Mouse (Mus musculus): ENCODE data around the gene Sstr3.

The Sstr3 gene

GRCm38 (mm10) chr15:78559141-78559979, 14.9 kb upstream of the Sstr3 start:
- DNase-seq (ENCODE audit: low spot score in 2 of 2), result no peak

GRCm38 (mm10) chr15:78557693-78558535, 13.4 kb upstream of the Sstr3 start:
- peak in 1 of 2 experiments; percentile 65 for DNase-seq (ENCODE audit: low spot score in 2 of 2)

GRCm38 (mm10) chr15:78554545-78555313, 10.2 kb upstream of the Sstr3 start:
- DNase-seq (ENCODE audit: low spot score in 2 of 2), result no peak

- no peak for DNase-seq (ENCODE audit: low spot score in 2 of 2)
These were observed 4.8 kb upstream of the Sstr3 start for GRCm38 (mm10) chr15:78549189-78549734.

GRCm38 (mm10) chr15:78548711-78549110, 4.2 kb upstream of the Sstr3 start:
- DNase-seq (ENCODE audit: low spot score in 2 of 2), result no peak

- no peak for DNase-seq (ENCODE audit: low spot score in 2 of 2)
These were observed 3.8 kb upstream of the Sstr3 start for GRCm38 (mm10) chr15:78548336-78548665.

GRCm38 (mm10) chr15:78547415-78548335, 3.2 kb upstream of the Sstr3 start:
- DNase-seq (ENCODE audit: low spot score in 2 of 2), result no peak

GRCm38 (mm10) chr15:78546060-78546459, 1.6 kb upstream of the Sstr3 start:
- no peak for DNase-seq (ENCODE audit: low spot score in 2 of 2)

- DNase-seq (ENCODE audit: low spot score in 2 of 2), result no peak
These were observed 444 bp downstream of the Sstr3 start for GRCm38 (mm10) chr15:78544041-78544440.

- no peak for DNase-seq (ENCODE audit: low spot score in 2 of 2)
These were observed 1.6 kb downstream of the Sstr3 start for GRCm38 (mm10) chr15:78542767-78543303.

- no peak for DNase-seq (ENCODE audit: low spot score in 2 of 2)
These were observed 2.3 kb downstream of the Sstr3 start for GRCm38 (mm10) chr15:78542098-78542766.

GRCm38 (mm10) chr15:78541606-78542005, 2.9 kb downstream of the Sstr3 start:
- DNase-seq (ENCODE audit: low spot score in 2 of 2), result no peak

GRCm38 (mm10) chr15:78541036-78541435, 3.4 kb downstream of the Sstr3 start:
- DNase-seq (ENCODE audit: low spot score in 2 of 2), result no peak

GRCm38 (mm10) chr15:78535723-78536421, 8.6 kb downstream of the Sstr3 start:
- no peak for DNase-seq (ENCODE audit: low spot score in 2 of 2)

- DNase-seq (ENCODE audit: low spot score in 2 of 2), result no peak
These were observed 11.1 kb downstream of the Sstr3 start for GRCm38 (mm10) chr15:78533346-78533835.

GRCm38 (mm10) chr15:78532566-78533345, 11.7 kb downstream of the Sstr3 start:
- no peak for DNase-seq (ENCODE audit: low spot score in 2 of 2)

- peak; percentile 89 to 96 for DNase-seq (ENCODE audit: low spot score in 2 of 2)
These were observed 12.5 kb downstream of the Sstr3 start for GRCm38 (mm10) chr15:78531901-78532469.

- DNase-seq (ENCODE audit: low spot score in 2 of 2), result no peak
These were observed 13.1 kb downstream of the Sstr3 start for GRCm38 (mm10) chr15:78531451-78531720.
